Mouse (Mus musculus): ENCODE data around the gene Grhl1.

DNA sequence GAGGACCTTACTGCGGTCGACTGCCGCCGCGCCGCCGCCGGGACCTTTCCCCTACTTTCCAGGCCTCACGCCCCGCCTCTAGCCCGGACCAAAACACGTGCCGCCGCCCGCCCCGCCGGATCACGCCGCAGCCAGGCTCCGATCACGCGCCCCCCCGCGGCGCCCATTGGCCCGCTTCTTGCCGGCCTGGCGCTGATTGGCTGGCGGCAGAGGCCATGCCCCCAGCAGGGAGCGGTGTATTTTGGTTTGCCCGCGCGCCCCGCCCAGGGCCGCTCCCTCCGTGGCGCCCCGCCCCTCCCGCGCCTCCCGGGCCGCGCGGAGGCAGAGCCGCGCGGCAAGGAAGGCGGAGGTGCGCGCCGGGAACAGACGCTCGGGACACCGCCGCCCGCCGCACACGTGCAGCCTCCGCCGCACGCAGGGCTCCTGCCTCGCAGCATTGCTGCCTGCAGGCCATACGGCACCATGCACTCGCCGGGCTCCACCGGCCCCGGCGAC, 79.0 kb downstream of the Grhl1 start, which contains the start of gene Klf11:
- TF ChIP-seq CTCF (IDR thresholded peaks at IDR 0.05; ENCODE audit: low read depth) = peak; percentile 9; the same call in 1 of the 2 replicates
- TF ChIP-seq EP300 (IDR thresholded peaks at IDR 0.05; ENCODE audit: low read depth) = peak; percentile 48; the same call in 1 of the 2 replicates

Measured in liver, embryonic 14.5 days (tissue).